ENCODE assay signal across 22 mouse cellular contexts in genomic region chr3:84409474-84409862, GRCm38 (mm10).
DNase-seq lines count a peak whose midpoint lies in the region; ATAC-seq lines count a peak whose summit lies in the region.
"Had no signal": no experiment of that assay in that cellular context is flagged by ENCODE, and none has a peak within 500 bp of the region (broad histone marks: within the 10 kb centered on the region; RNA-seq: fewer than 3 reads in every experiment).

No protein-coding gene starts in this region.

- no peak overlapping the region for H3K4me2 ChIP-seq in liver, embryonic 13.5 days
- H3K4me2 ChIP-seq in limb, embryonic 12.5 days = no peak overlapping the region
- H3K4me2 ChIP-seq in stomach, embryonic 16.5 days (ENCODE audit: low read depth, low read length) = no peak overlapping the region
- H3K4me2 ChIP-seq in heart, embryonic 12.5 days = no peak overlapping the region
- H3K4me2 ChIP-seq: embryonic facial prominence, embryonic 13.5 days; forebrain, embryonic 13.5 days; hindbrain, embryonic 14.5 days; lung, embryonic 14.5 days; neural tube, embryonic 15.5 days had no signal

- no peaks in the 10 kb centered on the region for H3K9me3 ChIP-seq in liver, embryonic 13.5 days (replicated peaks)
- H3K9me3 ChIP-seq in embryonic facial prominence, embryonic 10.5 days = no peaks in the 10 kb centered on the region
- no peaks in the 10 kb centered on the region for H3K9me3 ChIP-seq in limb, embryonic 12.5 days
- no peaks in the 10 kb centered on the region for H3K9me3 ChIP-seq in stomach, embryonic 16.5 days (replicated peaks; ENCODE audit: control insufficient read depth, low read length)
- no peaks in the 10 kb centered on the region for H3K9me3 ChIP-seq in heart, embryonic 12.5 days (replicated peaks)
- H3K9me3 ChIP-seq: embryonic facial prominence, embryonic 13.5 days; forebrain, embryonic 13.5 days; heart, embryonic 10.5 days; neural tube, embryonic 15.5 days had no signal

- H3K9ac ChIP-seq in liver, embryonic 13.5 days = peak overlapping the region; percentile 41; the same call in 1 of the 2 replicates
- no peak overlapping the region for H3K9ac ChIP-seq in limb, embryonic 12.5 days (replicated peaks)
- H3K9ac ChIP-seq in stomach, embryonic 16.5 days (ENCODE audit: low read length) = no peak overlapping the region
- no peak overlapping the region for H3K9ac ChIP-seq in heart, embryonic 12.5 days
- H3K9ac ChIP-seq: embryonic facial prominence, embryonic 13.5 days; forebrain, embryonic 13.5 days; hindbrain, embryonic 14.5 days; lung, embryonic 14.5 days; neural tube, embryonic 15.5 days had no signal

- no peak for ATAC-seq in liver, embryonic 13.5 days (ENCODE audit: low read depth)
- ATAC-seq in limb, embryonic 12.5 days (ENCODE audit: insufficient number of reproducible peaks, insufficient read depth, low FRiP score, low TSS enrichment, low read depth) = no peak
- ATAC-seq in stomach, embryonic 16.5 days (ENCODE audit: insufficient read depth, low FRiP score) = no peak
- ATAC-seq in heart, embryonic 12.5 days (ENCODE audit: insufficient number of reproducible peaks, low FRiP score) = no peak
- ATAC-seq: forebrain, embryonic 13.5 days; inflammation-experienced regulatory T-cells, adult 6 months; midbrain, embryonic 16.5 days had no signal

- H3K27ac ChIP-seq in liver, embryonic 13.5 days = peak overlapping the region; percentile 43; the same call in 1 of the 2 replicates
- peak overlapping the region; percentile 1; the same call in 1 of the 2 replicates for H3K27ac ChIP-seq in embryonic facial prominence, embryonic 10.5 days (replicated peaks)
- peak overlapping the region; percentile 17; the same call in 1 of the 2 replicates for H3K27ac ChIP-seq in limb, embryonic 12.5 days
- peak overlapping the region; percentile 21; the same call in 1 of the 2 replicates for H3K27ac ChIP-seq in stomach, embryonic 16.5 days (ENCODE audit: low read length)
- H3K27ac ChIP-seq in heart, embryonic 12.5 days (ENCODE audit: poor library complexity, severe bottlenecking) = no peak overlapping the region
- H3K27ac ChIP-seq: embryonic facial prominence, embryonic 13.5 days; forebrain, embryonic 13.5 days; hindbrain, embryonic 14.5 days; macrophage; neural tube, embryonic 15.5 days had no signal

- H3K27me3 ChIP-seq in liver, embryonic 13.5 days = peaks cover 11% of the 10 kb centered on the region
- H3K27me3 ChIP-seq in embryonic facial prominence, embryonic 10.5 days (replicated peaks; ENCODE audit: low read depth, poor library complexity, severe bottlenecking) = peaks cover 7% of the 10 kb centered on the region; the same call in 1 of the 2 replicates
- 0 out of 2 replicates have a peak, but pooled peaks cover 3% of the 10 kb centered on the region for H3K27me3 ChIP-seq in limb, embryonic 12.5 days
- no peaks in the 10 kb centered on the region for H3K27me3 ChIP-seq in stomach, embryonic 16.5 days (ENCODE audit: control insufficient read depth, insufficient read depth, low read length)
- peaks cover 12% of the 10 kb centered on the region; the same call in 1 of the 2 replicates for H3K27me3 ChIP-seq in heart, embryonic 12.5 days (replicated peaks)
- H3K27me3 ChIP-seq: embryonic facial prominence, embryonic 13.5 days; forebrain, embryonic 13.5 days; neural tube, embryonic 15.5 days had no signal

- WGBS in liver, embryonic 13.5 days (ENCODE audit: insufficient replicate concordance) = 67% methylated on average over 3 of the region's 3 CpGs
- whole genome bisulfite sequencing in embryonic facial prominence, embryonic 10.5 days = 76% methylated on average over 3 of the region's 3 CpGs
- 45% methylated on average over 3 of the region's 3 CpGs for WGBS in limb, embryonic 12.5 days
- WGBS in stomach, embryonic 16.5 days = 76% methylated on average over 3 of the region's 3 CpGs
- WGBS in heart, embryonic 12.5 days = 83% methylated on average over 3 of the region's 3 CpGs

- H3K36me3 ChIP-seq in liver, embryonic 13.5 days = no peaks in the 10 kb centered on the region
- H3K36me3 ChIP-seq in embryonic facial prominence, embryonic 10.5 days (replicated peaks) = no peaks in the 10 kb centered on the region
- H3K36me3 ChIP-seq in limb, embryonic 12.5 days = no peaks in the 10 kb centered on the region
- no peaks in the 10 kb centered on the region for H3K36me3 ChIP-seq in stomach, embryonic 16.5 days (ENCODE audit: control insufficient read depth, insufficient read depth, low read length)
- H3K36me3 ChIP-seq in heart, embryonic 12.5 days = no peaks in the 10 kb centered on the region
- H3K36me3 ChIP-seq: embryonic facial prominence, embryonic 13.5 days; heart, embryonic 10.5 days; neural tube, embryonic 15.5 days had no signal

- peaks cover 41% of the 10 kb centered on the region for H3K4me1 ChIP-seq in liver, embryonic 13.5 days (replicated peaks)
- peaks cover 47% of the 10 kb centered on the region for H3K4me1 ChIP-seq in embryonic facial prominence, embryonic 10.5 days
- peaks cover 39% of the 10 kb centered on the region for H3K4me1 ChIP-seq in limb, embryonic 12.5 days (replicated peaks)
- H3K4me1 ChIP-seq in stomach, embryonic 16.5 days (ENCODE audit: control insufficient read depth, insufficient read depth, low read length) = peaks cover 19% of the 10 kb centered on the region
- no peaks in the 10 kb centered on the region for H3K4me1 ChIP-seq in heart, embryonic 12.5 days (replicated peaks)

- no peak for DNase-seq in liver, embryonic 13.5 days
- DNase-seq in liver = no peak
- DNase-seq in embryonic facial prominence, embryonic 10.5 days (ENCODE audit: low spot score) = no peak
- DNase-seq in frontal cortex, postnatal 10 days (ENCODE audit: low spot score in 2 of 2) = no peak
- DNase-seq: adrenal gland, adult 8-10 months; B cell, adult 2 months; cerebellum, adult 11-12 months; cerebellum, postnatal 10 days; left cerebral cortex, postnatal 4 days; lung, embryonic 14.5 days had no signal

- H3K4me3 ChIP-seq in liver, embryonic 13.5 days (replicated peaks) = no peak overlapping the region
- no peak overlapping the region for H3K4me3 ChIP-seq in embryonic facial prominence, embryonic 10.5 days
- no peak overlapping the region for H3K4me3 ChIP-seq in limb, embryonic 12.5 days (replicated peaks)
- H3K4me3 ChIP-seq in stomach, embryonic 16.5 days (replicated peaks; ENCODE audit: low read length) = no peak overlapping the region
- H3K4me3 ChIP-seq in heart, embryonic 12.5 days = no peak overlapping the region
- H3K4me3 ChIP-seq: embryonic facial prominence, embryonic 13.5 days; erythroblast, embryonic 14.5 days; forebrain, embryonic 13.5 days; heart, embryonic 10.5 days; neural tube, embryonic 15.5 days had no signal
